22 mouse cellular contexts compared by ENCODE assay signal in the genomic region with DNA sequence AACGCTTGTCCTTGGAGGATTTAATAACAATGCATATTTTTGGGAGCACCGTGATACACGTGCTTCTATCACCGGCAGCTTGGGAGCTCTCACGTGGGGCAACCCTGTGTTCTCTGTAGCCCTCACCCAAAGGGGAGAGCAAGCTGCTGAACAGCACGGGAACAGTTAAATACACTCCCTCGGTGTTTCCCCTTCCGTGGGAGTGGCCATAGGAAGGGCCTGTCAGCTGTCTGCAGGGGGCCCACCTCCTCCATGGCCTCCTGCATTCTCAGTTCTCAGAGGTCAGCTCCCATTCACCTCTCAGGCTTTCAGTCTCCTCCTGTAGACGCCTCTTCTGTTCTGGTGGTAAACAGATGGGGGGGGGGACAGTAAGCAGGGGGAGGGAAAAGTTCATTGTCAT. TPM values are rescaled to one million over a fixed set of nuclear protein-coding genes. Genes with fewer than 3 reads are reported as not detected.
DNase-seq lines count a peak whose midpoint lies in the region; ATAC-seq and TF ChIP-seq lines count a peak whose summit lies in the region.
"Had no signal": no experiment of that assay in that cellular context is flagged by ENCODE, and none has a peak within 500 bp of the region (broad histone marks: within the 10 kb centered on the region; RNA-seq: fewer than 3 reads in every experiment).

No protein-coding gene starts in this region.

- TF ChIP-seq POLR2A in heart, adult 2 months (IDR thresholded peaks at IDR 0.05; ENCODE audit: insufficient read depth, low read depth, low read length), result no peak

- H3K9ac ChIP-seq in heart, adult 2 months (ENCODE audit: low read depth, low read length), result no peak overlapping the region
- H3K9ac ChIP-seq: forebrain, embryonic 12.5 days; liver, embryonic 13.5 days; midbrain, embryonic 15.5 days; stomach, embryonic 15.5 days had no signal

- H3K4me1 ChIP-seq in heart, adult 2 months (ENCODE audit: control insufficient read depth, insufficient read depth, low read length), result no peaks in the 10 kb centered on the region
- H3K4me1 ChIP-seq: forebrain, embryonic 12.5 days; liver, embryonic 13.5 days; midbrain, embryonic 15.5 days had no signal

- no peak overlapping the region for H3K4me3 ChIP-seq in heart, adult 2 months
- H3K4me3 ChIP-seq: forebrain, embryonic 12.5 days; liver, embryonic 13.5 days; midbrain, embryonic 15.5 days; stomach, embryonic 15.5 days had no signal

- peak; percentile 39; the same call in 1 of the 2 replicates for ATAC-seq in megakaryocyte progenitor cell, adult 5-6 weeks (replicated peaks; ENCODE audit: poor library complexity)
- ATAC-seq: hindbrain, postnatal 0 days; midbrain, embryonic 15.5 days had no signal

- H3K27me3 ChIP-seq in heart, adult 2 months (ENCODE audit: control insufficient read depth, insufficient read depth, low read length), result no peaks in the 10 kb centered on the region
- H3K27me3 ChIP-seq: forebrain, embryonic 12.5 days; liver, embryonic 13.5 days; midbrain, embryonic 15.5 days; stomach, embryonic 15.5 days had no signal

- DNase-seq in heart, adult 11 months, result peak; percentile 62
- DNase-seq in heart, adult 2 months, result no peak
- DNase-seq in kidney, postnatal 4 days, result peak; percentile 9 to 25
- no peak for DNase-seq in kidney, adult 9 months
- peak; percentile 10 for DNase-seq in embryo, embryonic 9.5 days (ENCODE audit: extremely low spot score)
- DNase-seq in gastrocnemius, postnatal 4 days (ENCODE audit: low spot score in 2 of 2), result no peak
- DNase-seq in lung, adult 18-20 months, result no peak
- DNase-seq: cerebellum, adult 9-10 months; heart, postnatal 10 days; kidney, adult 11 months; layer of hippocampus, postnatal 36 days; liver, embryonic 13.5 days; thymus, adult 2 months had no signal

- TF ChIP-seq CTCF in heart, adult 2 months (IDR thresholded peaks at IDR 0.05), result no peak

- no peak overlapping the region for H3K27ac ChIP-seq in heart, adult 2 months
- H3K27ac ChIP-seq: forebrain, embryonic 12.5 days; hindbrain, postnatal 0 days; liver, embryonic 13.5 days; midbrain, embryonic 15.5 days; stomach, embryonic 15.5 days had no signal

- no peak for TF ChIP-seq EP300 in heart, adult 2 months (IDR thresholded peaks at IDR 0.05; ENCODE audit: insufficient read depth, low read depth, low read length)

- H3K36me3 ChIP-seq in heart, adult 2 months (ENCODE audit: control insufficient read depth, insufficient read depth, low read length), result no peaks in the 10 kb centered on the region
- H3K36me3 ChIP-seq: forebrain, embryonic 12.5 days; liver, embryonic 13.5 days; midbrain, embryonic 15.5 days; stomach, embryonic 15.5 days had no signal

- no peaks in the 10 kb centered on the region for H3K79me2 ChIP-seq in heart, adult 2 months (replicated peaks; ENCODE audit: control insufficient read depth, insufficient read depth, low read length)

- intact Hi-C loops in heart, adult 2 months (cut with DNase I), result no loop called here

- WGBS in heart, adult 2 months, result 31% methylated on average over 9 of the region's 9 CpGs

RNA-seq across cellular contexts. Expression of a gene that starts 2.2 kb away (rescaled TPM):
- total RNA-seq in heart, adult 2 months (2021), result not detected
- not detected in 2 replicates for polyA plus RNA-seq in heart, adult 2 months (2012; rRNA removed)
- 0.05 TPM in 1 of 2 replicates, not detected in the other for total RNA-seq in megakaryocyte progenitor cell, adult 5-6 weeks (2015)
- total RNA-seq in megakaryocyte progenitor cell, adult 5-6 weeks (2017), result not detected in 2 replicates
- under 1 TPM; 0.27 to 0.34 TPM for total RNA-seq in gastrocnemius, postnatal 4 days (2021)
- total RNA-seq: hindbrain, postnatal 0 days; layer of hippocampus, adult 18-20 months; layer of hippocampus, postnatal 36 days had no signal
- polyA plus RNA-seq: gonadal fat pad, adult 2 months; limb, embryonic 11.5 days; liver, embryonic 13.5 days; lung, embryonic 16.5 days; midbrain, embryonic 15.5 days had no signal

Comparison
In these comparisons a context has a peak if more than half of its experiments do, and no peak if none do; other contexts are left out.
1. DNase-seq: peak in heart, adult 11 months (single experiment), kidney, postnatal 4 days (2 of 2) and embryo, embryonic 9.5 days (single experiment); none in heart, adult 2 months (0 of 2), kidney, adult 9 months (single experiment), gastrocnemius, postnatal 4 days (0 of 2) and lung, adult 18-20 months (0 of 2).